Mouse (Mus musculus): ENCODE measurements at regions not wholly inside any gene's neighbourhood (a gene's known extent, or its start where the extent isn't known, plus 50 kb on each side); places are given as distances from the start of the nearest gene placed in this dataset.
"Not testable (repeated sequence)": the region's sequence is repeated elsewhere in the genome, so short reads cannot be mapped to it uniquely, and the experiment has no call there.

DNA sequence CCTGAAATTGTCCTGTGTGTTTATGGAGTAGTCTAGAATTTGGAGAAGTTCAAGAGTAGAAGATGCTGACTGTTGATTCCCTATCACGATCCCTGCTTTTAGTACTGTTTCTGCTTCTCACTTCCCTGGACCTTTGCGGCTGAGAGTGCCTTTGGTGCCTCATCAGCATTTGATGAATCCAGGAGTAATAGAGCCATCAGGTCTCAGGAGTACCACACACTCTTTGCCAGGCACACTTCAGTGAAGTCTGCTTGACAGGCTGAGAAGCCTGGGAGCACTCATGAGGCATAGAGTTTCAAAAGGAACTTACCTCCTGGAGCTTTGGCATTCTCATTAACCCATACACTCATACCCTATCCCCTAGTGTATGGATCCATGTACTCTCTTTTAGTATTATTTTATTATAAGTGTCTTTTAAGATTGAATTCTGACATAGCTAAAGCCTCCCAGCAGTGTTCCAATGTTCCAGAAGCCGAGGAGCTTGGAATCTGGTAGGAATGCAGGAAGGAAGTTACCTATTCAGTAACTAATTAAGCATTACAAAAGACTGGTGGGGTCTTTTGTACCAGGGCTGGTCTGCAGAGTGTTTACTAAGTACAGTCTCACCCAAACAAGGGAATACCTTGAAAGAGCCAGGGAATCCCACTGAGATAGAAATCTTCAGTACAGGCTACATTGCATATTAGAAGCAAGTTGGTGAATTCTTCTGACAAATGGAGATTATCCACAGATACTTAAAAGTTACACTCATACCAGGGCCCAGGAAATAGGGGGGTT, 139.7 kb downstream of the Tex13c3 start:
- not testable (repeated sequence) for DNase-seq (ENCODE audit: low spot score in 2 of 2)

DNA sequence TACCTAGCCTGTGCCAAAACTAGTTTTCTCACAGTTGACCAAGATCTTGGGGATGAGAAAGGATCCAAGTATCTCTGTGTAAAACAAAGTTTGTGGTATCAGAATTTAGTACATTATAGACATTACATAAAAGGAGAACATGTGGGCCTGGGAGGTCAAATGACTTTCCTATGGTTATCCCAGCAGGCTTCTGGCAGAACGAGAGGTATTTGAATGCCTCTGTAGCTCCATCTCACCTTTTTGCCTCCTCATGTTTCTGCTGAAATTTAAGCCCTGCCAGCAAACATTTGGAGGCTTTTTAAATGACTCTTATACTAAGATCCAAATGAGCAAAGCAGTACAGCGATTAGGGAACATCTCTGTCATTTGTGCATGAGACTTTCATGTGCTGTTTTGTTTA, 167.8 kb downstream of the Tex13c3 start:
- DNase-seq (ENCODE audit: low spot score in 2 of 2), result no peak

DNA sequence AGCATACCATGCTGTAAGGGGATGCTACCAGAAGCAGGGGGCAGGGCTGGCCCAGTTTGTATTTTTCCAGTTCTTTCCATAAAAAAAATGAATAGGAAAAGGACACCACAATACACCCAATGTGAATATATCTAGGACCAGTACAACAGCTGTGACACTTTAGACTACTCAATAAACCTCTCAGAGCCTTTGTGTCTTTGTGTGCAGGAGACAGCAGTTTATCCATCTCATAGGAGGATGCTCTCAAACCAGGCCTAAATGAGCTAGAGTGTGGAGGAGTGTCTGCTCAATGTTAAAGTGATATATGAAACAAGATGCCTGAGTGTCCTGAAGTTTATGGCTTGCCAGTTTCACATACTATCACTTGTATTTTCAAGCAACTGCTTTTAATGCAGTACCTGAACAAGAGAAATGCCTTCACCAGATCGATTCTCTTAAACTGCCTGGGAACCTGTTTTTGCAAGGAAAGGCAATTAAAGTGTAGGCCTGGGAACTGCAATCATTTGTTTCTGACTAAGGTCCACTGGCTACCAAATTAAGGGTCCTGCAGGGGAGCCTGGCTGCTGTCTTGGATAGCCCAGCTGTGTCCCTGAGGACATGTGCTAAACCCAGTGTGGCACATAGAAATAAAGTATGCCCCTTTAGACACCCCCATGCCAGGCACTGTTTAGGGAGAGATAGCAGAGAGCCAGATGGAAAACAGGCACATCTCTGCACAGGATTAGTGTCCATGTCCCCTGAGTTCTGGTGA, 169.1 kb downstream of the Tex13c3 start:
- DNase-seq (ENCODE audit: low spot score in 2 of 2), result no peak

DNA sequence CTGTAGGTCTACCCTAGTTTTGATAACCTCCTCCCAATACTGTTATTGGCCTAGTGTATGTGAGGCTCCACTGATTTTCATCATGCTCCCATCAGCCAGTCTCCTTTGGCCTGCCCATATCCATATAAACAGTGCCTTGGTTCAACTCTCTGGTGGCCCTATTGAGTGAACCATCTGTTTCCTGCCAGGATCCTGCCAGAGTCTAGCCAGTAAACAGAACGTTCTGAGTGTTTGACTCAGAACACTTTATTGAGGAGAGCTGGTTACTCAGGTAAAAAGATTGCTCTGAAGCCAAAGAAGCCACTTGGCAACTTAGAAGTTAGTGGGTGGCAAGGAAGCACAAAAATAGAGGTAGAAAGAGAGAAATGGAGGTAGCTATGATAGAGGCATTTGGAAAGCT, 169.7 kb downstream of the Tex13c3 start:
- DNase-seq (ENCODE audit: low spot score in 2 of 2), result no peak

DNA sequence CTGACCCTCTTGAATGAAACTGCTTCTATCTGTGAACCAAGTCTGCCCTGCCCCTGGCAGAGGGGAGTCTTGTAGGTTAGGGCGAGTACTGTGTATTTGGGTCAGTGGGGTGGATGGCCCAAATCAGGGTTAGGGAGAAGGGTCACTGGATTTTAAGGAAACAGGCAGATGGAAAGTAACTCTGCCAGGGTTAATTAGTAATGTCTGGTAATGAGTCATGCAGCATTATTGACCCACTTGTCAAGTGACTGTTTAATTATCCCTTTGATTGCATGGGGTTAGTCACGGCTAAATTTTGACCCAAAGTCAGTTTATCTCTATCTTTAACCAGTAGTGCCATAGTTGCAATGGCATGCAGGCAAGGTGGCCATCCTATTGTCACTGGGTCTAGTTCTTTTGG, 192.9 kb downstream of the Tex13c3 start:
- no peak for DNase-seq (ENCODE audit: low spot score in 2 of 2)

DNA sequence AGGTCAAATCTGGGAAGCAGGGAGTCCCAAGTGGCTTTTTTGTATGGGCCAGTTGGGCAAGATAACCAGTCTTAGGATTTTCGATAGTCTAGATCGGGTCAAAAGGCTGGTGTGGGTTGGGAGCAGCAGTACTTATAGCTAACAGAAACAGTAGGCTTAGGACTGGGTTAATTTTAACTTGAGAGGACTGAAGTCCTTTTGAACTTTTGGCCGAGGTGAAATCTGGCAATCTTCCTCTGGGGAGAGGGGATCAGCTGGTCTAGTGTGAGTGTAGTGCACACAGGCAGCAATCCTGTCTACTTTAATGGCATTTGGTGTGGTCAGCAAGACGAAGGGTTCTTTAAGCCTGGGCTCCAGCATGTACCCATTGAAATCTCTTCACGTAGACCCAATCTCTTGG, 194.7 kb downstream of the Tex13c3 start:
- DNase-seq (ENCODE audit: low spot score in 2 of 2), result no peak

DNA sequence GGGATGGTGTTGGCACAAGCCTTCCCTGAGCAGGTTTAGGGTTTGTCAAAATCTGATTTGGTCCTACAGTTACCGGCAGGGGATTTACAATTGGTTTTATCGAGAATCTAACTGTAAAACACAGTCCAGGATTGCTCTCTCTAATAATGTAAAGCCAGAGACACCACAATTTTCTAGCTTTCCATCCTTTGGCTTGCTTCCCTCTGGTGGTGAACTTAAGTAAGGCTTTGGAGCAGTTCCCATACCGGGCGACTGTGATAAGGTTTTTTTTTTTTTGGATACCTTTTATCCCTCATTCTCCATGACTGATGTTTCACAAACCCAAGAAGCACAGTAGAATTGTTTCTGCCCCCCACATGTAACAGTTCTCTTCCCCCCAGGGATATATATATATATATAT, 195.3 kb downstream of the Tex13c3 start:
- no peak for DNase-seq (ENCODE audit: low spot score in 2 of 2)

DNA sequence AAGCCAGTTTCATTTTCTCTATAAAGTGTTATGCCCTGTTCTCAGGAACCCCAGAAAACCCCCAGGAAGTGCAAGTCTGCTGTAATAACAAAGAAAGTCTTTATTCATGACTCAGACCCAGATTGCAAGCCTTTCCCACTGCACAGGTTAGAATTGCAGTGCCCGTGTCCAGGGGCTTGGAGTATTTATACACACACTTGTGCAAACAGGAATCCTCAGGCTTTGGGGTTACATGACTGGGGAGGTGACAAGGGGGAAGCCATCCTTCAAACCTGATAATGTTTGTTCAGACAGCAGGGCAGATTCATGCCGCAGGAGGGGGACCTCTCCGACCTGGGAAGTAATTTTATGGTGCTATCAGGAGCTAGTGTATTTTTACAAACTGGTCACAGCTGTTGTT, 198.0 kb downstream of the Tex13c3 start:
- no peak for DNase-seq (ENCODE audit: low spot score in 2 of 2)

DNA sequence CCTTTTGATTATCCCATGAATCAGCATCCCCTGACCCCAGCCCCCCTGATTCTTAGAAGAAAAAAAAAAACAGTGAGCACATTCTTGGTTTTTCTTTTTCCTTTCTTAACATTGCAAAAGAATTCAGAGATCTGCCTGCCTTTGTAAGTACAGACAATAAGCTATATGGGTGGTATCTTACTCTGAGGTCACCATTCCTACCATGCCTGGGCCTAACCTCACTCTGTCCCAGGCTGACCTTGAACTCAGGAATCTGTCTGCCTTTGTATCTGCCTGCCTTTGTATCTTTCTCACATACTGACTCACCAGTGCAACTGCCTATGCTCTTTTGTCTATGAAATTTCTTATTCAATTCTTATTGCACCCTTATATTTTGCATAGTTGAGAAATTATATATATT, 216.9 kb downstream of the Tex13c3 start:
- DNase-seq (ENCODE audit: low spot score in 2 of 2), result no peak

DNA sequence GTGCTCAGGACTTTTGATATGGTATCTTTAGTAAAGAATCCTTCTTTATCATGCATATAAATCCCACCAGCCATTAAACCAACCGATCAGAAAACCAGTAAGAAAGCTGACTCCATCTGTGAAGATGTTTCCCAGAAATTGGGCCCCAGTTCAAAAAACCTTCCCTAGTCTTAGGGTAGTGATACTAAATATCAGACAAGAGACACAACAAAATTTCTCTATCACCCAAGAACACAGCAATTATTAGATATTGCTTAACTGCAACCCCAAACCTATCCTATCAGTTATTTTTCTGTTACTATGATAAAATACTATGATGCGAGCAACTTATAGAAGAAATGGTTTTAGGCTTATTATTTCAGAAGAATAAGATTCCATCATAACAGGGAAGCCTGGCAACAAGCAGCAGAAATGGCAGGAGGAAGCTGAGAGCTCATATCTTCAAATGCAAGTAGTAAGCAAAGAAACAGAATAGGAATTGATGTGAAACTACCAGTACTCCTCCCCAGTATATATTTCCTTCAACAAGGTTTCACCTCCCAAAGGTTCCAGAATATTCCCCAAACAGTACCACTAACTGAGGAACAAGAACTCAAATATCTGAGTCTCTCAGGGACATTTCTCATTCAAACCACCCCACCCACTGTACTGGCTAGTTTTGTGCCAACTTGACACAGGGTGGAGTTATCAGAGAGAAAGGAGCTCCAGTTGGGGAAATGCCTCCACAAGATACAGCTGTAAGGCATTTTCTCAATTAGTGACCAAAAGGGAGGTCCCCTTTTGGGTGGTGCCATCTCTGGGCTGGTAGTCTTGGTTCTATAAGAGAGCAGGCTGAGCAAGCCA, 234.1 kb downstream of the Tex13c3 start:
- no peak for DNase-seq (ENCODE audit: low spot score in 2 of 2)

DNA sequence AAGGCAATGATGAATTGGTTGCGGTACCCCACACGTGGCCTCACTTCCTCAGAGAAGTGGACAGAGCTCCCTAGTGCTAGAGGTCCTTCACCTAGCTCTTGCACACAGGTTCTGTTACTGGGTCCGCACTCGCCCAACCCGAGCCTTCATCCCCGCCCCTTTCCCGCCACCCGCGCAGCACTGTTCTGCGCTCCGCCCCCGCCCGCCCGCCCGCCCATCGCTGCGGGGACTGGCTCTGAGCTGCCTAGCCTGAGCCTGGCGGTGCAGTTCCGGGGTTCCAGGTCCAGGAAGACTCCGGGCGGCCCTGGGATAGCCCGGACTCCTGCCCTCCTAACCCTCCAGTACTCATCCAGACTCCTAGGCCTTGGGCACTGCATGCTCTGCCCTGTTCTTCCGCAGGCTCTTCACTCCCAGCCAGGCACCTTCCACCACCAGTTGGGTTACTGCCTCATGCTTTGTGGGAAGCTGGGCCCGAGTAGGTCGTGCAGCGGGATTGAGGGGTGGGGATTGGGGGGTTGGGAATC, 243.3 kb downstream of the Tex13c3 start:
- DNase-seq (ENCODE audit: low spot score in 2 of 2), result peak; percentile 3 to 24

DNA sequence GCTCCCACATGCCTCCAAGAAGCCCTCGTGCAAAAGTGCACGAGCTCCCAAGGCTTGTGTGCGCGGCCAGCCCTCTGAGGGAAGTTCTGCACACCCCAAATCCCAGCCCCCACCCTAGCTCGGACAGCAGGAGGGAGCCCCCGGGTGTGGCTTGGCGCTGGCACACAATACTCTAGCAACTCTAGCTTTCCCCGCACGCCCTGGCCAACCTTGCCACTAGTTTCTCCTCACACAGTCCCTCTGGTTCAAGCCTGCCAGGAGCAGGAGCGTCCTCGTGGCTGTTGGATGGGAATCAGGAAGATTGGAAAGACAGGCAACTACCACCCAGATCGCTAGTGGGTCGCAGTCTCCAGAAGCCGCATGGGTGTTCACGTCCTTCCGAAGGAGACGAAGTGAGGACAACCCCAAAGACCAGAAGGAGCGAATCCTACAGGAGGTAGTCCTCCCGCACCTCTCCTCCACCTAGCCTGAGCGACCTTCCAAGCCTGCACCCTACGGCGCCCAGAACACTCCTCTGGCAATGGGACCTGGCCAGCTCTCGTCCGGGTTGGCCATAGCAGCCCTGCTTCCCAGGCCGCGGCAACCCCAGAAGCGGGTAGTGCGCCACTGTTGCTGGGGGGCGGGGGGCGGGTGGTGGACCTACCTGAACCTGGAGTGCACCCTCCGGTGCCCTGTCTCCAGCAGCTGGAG, 243.9 kb downstream of the Tex13c3 start:
- peak in 1 of 2 experiments; percentile 9 for DNase-seq (ENCODE audit: low spot score in 2 of 2)

DNA sequence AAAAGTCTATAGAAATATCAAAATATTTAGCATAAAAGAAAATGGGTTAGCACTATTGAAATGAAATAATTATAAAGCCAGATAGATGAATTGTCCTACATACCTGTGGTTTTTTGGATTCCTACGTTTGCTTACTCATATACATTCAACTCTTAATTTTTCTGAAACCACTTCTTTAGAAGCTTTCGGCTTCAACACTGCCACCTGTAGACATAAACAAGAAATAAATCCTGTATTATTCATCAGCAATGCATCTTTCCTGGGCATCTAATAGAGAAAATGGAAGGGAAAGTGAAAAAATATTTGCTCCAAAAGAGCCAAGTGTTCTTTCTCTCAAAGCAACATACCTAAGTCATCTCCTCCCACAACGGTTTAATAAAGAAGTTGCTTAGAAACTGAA, 245.7 kb downstream of the Tex13c3 start:
- DNase-seq (ENCODE audit: low spot score in 2 of 2), result no peak

DNA sequence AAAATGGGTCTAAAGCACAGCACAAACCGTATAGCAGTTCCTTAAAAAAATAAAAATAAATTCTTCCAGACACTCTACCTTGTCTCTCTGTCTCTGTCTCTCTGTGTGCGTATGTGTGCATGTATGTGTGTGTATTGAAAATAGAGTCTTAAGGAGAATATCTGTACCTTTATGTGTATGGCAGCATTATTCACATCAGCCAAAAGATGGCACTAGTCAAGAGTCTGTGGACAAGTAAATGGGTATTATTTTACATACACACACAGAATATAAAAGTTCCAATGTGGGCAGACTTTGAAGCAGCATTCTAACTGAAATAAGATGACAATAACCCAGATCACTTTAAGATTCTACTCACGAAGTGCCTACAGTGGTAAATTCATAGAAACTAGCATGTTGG, 249.3 kb downstream of the Tex13c3 start:
- DNase-seq (ENCODE audit: low spot score in 2 of 2), result no peak

DNA sequence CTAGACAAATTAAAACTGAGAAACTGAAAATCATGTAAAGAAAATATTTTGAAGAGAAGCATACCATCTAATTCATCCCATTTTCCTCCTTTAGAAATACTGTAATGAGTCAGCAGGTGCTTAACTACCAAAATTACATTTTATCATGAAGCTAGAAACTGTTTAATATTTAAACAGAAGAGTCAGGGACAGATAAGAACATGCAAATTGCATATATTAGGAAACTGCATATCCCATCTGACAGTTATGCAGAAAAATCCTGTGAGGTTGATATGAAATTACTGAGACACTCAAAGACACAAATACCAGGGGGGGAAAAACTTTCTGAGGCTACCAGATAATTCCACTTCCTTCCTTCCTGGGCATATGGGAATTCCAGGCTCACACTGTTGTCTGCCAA, 257.8 kb downstream of the Tex13c3 start:
- DNase-seq (ENCODE audit: low spot score in 2 of 2), result no peak

DNA sequence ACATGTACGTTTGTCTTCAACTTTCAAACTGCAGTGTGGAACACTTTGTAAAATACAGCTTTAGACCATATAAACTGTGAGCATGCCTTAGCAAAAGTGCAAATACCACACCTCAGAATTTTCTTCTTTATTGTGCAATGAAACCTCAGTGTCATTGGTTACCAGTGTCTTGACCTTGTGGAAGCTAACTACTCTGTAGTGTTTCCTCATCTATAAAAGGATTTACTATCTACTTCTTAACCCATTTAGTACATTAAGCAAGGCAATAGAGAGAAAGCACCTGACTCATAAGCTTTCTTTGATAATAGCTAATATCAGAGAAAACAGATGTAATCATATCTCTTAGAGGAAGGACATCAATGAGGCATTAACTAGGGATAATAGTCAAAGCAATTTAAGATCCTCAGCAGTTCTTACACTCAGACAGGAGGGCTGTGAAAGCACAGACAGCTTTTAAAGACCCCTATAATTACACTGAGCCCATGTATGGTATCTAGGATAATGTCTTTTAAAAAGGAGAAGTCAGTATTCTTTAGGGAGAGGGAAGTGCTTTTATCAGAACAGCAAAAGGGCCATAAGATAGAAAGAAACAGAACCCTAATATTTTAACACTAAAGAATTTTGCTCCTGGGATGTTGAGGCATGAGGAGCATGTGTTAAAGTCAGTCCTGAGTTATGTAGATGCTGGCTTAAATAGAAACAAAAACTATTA, 260.2 kb downstream of the Tex13c3 start:
- DNase-seq (ENCODE audit: low spot score in 2 of 2), result no peak

DNA sequence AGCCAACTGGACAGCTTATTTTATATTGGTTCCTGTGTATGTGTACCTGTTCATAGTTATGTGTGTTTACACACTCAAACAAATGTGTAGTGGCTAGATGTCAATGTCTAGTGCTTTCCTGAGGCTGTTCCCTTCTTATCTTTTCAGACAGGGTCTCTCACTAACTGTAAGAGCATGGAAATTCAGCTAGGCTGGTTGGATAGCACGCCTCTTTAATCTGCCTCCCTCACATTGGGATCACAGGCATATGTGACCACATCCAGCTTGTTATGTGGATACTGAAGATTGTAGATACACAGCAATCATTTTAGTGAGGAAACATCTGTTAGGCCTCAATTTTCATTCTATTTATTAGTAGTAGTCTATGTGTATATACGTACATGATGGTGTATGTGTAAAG, 261.4 kb downstream of the Tex13c3 start:
- DNase-seq (ENCODE audit: low spot score in 2 of 2), result no peak

DNA sequence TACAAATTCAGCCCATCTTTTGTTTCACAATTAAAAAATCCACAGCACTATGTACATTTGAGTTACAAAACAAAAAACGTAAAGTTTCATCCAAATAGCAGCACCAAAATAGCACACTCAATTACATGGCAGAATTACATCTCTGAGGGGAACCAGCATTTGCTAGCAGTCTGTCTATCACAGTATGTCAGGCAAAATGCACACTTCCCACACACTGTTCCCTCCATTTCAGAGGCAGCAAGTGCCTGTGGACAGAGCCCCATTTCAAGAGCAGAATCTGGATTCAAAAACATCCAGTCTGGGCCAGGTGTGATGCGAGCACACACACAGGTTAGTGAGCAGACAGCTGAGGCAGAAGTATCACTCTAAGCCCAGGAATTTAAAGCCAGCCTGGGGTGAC, 261.8 kb downstream of the Tex13c3 start:
- DNase-seq (ENCODE audit: low spot score in 2 of 2), result no peak

DNA sequence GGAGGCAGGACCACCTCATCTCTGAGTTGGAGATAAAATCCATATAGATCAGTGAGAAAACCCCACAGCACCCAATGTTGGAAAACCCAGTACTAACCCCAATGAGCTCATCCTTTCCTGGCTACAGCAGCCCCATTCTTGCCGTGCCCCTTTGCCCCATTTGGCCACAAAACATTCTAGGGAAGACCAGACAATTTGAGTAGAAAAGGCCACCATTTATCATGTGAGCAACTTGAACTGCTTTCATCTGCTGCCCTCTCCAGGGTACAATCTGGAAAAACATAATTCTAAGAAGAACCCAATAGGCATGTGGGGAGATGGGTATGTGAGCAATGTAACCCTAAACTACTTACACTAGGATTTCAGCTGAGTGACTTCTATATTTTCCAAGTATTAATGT, 274.7 kb downstream of the Tex13c3 start:
- no peak for DNase-seq (ENCODE audit: low spot score in 2 of 2)

DNA sequence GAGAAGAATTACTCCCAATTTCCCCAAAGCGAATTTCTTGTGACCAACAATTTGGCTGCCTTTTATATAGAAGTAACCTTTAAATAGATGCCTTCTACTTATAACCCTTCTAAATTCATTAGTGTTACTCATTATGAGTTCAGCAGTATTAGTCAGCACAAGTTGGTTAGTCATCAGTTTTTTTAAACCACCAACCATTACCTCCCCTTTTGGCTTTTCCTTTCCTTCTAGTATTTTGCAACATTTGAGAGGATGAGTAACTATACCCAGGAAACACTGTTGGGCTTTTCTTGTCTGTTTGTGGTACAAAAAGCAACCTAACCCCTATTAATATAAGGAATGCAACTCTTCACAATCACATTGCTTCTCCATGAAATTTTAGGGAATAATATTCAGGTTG, 278.6 kb downstream of the Tex13c3 start:
- DNase-seq (ENCODE audit: low spot score in 2 of 2), result no peak

DNA sequence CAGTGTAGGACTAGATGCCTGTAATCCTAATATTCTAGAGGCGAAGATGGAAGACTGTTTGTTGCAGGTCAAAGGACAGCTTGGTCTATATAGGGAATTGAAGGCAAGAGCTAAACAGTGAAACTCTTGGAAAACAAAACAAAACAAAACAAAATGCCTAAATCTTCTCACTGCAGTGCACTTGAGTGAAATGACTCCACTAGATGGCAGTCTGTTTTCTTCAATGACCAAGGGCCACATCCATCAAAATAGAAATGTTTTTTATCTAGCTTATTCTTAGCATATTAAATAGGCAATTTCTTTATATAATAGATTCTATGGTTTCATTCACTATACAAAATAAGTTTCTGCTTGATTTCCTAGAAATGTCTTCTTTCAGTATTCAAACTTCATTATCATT, 279.7 kb downstream of the Tex13c3 start:
- no peak for DNase-seq (ENCODE audit: low spot score in 2 of 2)

Measured in frontal cortex, postnatal 25 days (tissue).